Mouse (Mus musculus): ENCODE measurements around the gene Ror2. TPM values are rescaled to one million over a fixed set of nuclear protein-coding genes. Genes with fewer than 3 reads are reported as not detected.

Gene Ror2
- polyA plus RNA-seq, 1 experiment, result 0.65 TPM

DNA sequence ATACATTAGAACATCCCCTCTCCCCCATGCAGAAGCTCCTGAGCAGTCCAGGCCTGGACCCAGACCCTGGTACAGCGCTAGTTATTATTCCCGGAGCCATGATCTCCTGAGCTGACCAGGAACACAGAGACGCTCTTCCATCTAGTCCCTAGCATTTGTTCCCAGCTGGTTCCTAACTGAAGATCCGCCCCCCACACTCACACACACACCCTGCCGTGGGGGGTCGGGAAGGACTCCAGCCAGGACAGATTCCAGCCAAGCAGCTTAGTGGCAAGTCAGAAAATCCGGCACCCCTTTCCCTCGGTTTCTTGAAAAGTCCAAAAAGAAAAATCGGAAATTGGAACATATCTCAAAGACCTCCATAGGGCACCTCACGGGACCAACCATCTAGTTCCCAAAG, 48.5 kb downstream of the Ror2 start:
- Histone ChIP-seq H3K4me1 (replicated peaks; ENCODE audit: control insufficient read depth, insufficient read depth, low read length) (no peaks in the 10 kb centered on the region), H3K4me3 (ENCODE audit: control insufficient read depth, insufficient read depth, low read length) (no peak overlapping the region), H3K36me3 (ENCODE audit: control insufficient read depth, insufficient read depth, low read length) (no peaks in the 10 kb centered on the region), H3K27me3 (ENCODE audit: control insufficient read depth, insufficient read depth, low read length) (no peaks in the 10 kb centered on the region; the same call in 1 of the 2 replicates), H3K27ac (ENCODE audit: control insufficient read depth, insufficient read depth, low read length) (no peak overlapping the region)
- 81% methylated on average over 10 of the region's 10 CpGs for WGBS
- TF ChIP-seq CTCF (IDR thresholded peaks at IDR 0.05; ENCODE audit: borderline replicate concordance, control insufficient read depth, extremely low read depth, insufficient read depth, low read length, poor library complexity) (no peak), POLR2A (IDR thresholded peaks at IDR 0.05; ENCODE audit: control insufficient read depth, extremely low read depth, insufficient read depth, low read length, poor library complexity) (no peak)
- DNase-seq, result no peak

DNA sequence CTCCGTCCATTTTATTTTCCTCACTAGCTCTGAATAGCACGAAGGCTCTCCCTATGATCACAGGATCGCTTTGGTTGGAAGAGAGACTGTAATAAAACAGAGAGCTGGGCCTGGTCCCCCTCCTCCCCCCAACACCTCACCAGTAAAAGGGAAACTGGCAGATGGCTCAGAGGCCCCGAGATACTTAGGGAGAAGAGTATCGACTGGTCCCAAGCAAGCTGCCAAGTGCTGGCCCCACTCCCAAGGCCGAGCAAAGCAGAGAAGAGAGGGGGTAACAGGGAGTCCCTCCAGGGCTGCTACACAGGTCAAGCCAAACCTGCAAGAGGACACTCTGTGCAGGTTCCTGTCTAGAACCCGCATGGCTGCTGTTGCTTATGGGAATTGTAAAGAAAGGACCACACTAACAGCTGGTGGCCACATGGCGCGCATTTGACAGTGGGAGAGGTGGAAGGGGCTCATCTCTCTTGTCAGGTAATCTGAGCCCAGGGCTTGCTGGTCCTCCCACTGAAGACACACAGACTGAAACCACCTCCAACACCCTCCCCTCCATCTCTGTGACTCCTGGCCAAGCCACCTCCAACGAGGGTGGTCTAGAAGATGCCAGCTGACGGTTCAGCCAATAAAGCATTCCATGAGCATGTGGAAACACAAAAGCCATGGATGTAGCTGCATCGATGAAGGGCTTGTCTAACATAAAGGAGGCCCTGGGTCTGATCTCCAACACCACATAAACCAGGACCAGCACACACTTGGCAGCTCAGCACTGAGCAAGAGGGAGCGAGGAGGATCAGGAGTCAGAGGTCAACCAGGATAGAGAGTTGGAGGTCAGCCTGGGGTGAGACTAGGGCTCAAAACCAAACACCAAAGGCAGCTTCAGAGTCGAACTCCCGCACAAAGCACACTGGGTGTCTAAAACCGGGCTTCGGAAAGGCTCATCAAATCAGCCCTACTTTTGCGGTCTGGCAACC, 49.2 kb downstream of the Ror2 start:
- Histone ChIP-seq H3K27ac (ENCODE audit: control insufficient read depth, insufficient read depth, low read length) (no peak overlapping the region), H3K27me3 (ENCODE audit: control insufficient read depth, insufficient read depth, low read length) (no peaks in the 10 kb centered on the region; the same call in 1 of the 2 replicates), H3K36me3 (ENCODE audit: control insufficient read depth, insufficient read depth, low read length) (no peaks in the 10 kb centered on the region), H3K4me1 (replicated peaks; ENCODE audit: control insufficient read depth, insufficient read depth, low read length) (no peaks in the 10 kb centered on the region), H3K4me3 (ENCODE audit: control insufficient read depth, insufficient read depth, low read length) (no peak overlapping the region)
- TF ChIP-seq CTCF (IDR thresholded peaks at IDR 0.05; ENCODE audit: borderline replicate concordance, control insufficient read depth, extremely low read depth, insufficient read depth, low read length, poor library complexity), result no peak
- TF ChIP-seq POLR2A (IDR thresholded peaks at IDR 0.05; ENCODE audit: control insufficient read depth, extremely low read depth, insufficient read depth, low read length, poor library complexity), result no peak
- no peak for DNase-seq
- WGBS, result 66% methylated on average over 18 of the region's 18 CpGs

DNA sequence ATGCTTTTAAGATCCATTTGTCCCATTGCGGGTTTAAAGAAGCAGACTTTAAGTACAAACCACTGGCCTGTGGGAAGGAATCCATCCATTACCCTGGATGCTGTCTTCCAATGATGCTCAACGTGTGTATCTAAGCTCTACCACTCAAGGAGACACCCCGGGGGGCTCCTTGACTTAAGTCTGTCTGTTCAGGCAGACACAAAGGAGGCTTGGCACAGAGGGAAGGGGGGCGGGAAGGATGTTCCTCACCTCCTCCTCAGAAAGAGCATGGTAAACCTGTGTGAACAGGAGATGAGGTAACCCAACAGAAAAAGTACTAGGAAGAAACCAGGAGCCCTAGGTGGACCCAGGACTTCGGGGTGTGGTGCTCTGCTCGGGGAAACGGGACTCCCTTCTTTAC, 50.0 kb downstream of the Ror2 start:
- H3K4me1 ChIP-seq (replicated peaks; ENCODE audit: control insufficient read depth, insufficient read depth, low read length), result no peaks in the 10 kb centered on the region
- H3K27me3 ChIP-seq (ENCODE audit: control insufficient read depth, insufficient read depth, low read length), result no peaks in the 10 kb centered on the region; the same call in 1 of the 2 replicates
- no peak overlapping the region for H3K27ac ChIP-seq (ENCODE audit: control insufficient read depth, insufficient read depth, low read length)
- H3K36me3 ChIP-seq (ENCODE audit: control insufficient read depth, insufficient read depth, low read length), result no peaks in the 10 kb centered on the region
- no peak for TF ChIP-seq POLR2A (IDR thresholded peaks at IDR 0.05; ENCODE audit: control insufficient read depth, extremely low read depth, insufficient read depth, low read length, poor library complexity)
- TF ChIP-seq CTCF (IDR thresholded peaks at IDR 0.05; ENCODE audit: borderline replicate concordance, control insufficient read depth, extremely low read depth, insufficient read depth, low read length, poor library complexity), result no peak
- no peak overlapping the region for H3K4me3 ChIP-seq (ENCODE audit: control insufficient read depth, insufficient read depth, low read length)
- 53% methylated on average over 7 of the region's 7 CpGs for WGBS
- no peak for DNase-seq

DNA sequence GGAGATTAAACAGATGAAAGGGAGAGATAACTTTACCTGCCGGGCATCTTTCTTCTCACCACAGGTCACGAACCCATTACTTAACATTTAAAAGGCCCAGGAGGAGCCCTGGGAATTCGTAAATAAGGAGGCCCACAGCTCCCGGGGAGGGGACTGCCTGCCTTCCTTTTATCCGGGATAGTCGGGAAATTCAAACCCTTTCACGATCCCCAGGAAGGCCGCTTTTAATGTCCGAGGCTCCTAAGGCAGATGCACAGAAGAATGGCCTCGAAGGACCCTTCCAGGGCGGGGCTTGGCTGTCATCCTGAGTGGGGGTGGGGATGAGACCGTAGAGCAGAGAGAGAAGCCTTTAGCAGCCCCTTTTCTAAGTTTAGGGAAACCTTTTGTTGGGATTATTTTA, 51.1 kb downstream of the Ror2 start:
- H3K27ac ChIP-seq (ENCODE audit: control insufficient read depth, insufficient read depth, low read length), result no peak overlapping the region
- H3K27me3 ChIP-seq (ENCODE audit: control insufficient read depth, insufficient read depth, low read length), result no peaks in the 10 kb centered on the region; the same call in 1 of the 2 replicates
- H3K4me3 ChIP-seq (ENCODE audit: control insufficient read depth, insufficient read depth, low read length), result no peak overlapping the region
- WGBS, result 48% methylated on average over 12 of the region's 12 CpGs
- no peak for DNase-seq
- no peaks in the 10 kb centered on the region for H3K4me1 ChIP-seq (replicated peaks; ENCODE audit: control insufficient read depth, insufficient read depth, low read length)
- TF ChIP-seq CTCF (IDR thresholded peaks at IDR 0.05; ENCODE audit: borderline replicate concordance, control insufficient read depth, extremely low read depth, insufficient read depth, low read length, poor library complexity) (no peak), POLR2A (IDR thresholded peaks at IDR 0.05; ENCODE audit: control insufficient read depth, extremely low read depth, insufficient read depth, low read length, poor library complexity) (no peak)
- H3K36me3 ChIP-seq (ENCODE audit: control insufficient read depth, insufficient read depth, low read length), result no peaks in the 10 kb centered on the region

DNA sequence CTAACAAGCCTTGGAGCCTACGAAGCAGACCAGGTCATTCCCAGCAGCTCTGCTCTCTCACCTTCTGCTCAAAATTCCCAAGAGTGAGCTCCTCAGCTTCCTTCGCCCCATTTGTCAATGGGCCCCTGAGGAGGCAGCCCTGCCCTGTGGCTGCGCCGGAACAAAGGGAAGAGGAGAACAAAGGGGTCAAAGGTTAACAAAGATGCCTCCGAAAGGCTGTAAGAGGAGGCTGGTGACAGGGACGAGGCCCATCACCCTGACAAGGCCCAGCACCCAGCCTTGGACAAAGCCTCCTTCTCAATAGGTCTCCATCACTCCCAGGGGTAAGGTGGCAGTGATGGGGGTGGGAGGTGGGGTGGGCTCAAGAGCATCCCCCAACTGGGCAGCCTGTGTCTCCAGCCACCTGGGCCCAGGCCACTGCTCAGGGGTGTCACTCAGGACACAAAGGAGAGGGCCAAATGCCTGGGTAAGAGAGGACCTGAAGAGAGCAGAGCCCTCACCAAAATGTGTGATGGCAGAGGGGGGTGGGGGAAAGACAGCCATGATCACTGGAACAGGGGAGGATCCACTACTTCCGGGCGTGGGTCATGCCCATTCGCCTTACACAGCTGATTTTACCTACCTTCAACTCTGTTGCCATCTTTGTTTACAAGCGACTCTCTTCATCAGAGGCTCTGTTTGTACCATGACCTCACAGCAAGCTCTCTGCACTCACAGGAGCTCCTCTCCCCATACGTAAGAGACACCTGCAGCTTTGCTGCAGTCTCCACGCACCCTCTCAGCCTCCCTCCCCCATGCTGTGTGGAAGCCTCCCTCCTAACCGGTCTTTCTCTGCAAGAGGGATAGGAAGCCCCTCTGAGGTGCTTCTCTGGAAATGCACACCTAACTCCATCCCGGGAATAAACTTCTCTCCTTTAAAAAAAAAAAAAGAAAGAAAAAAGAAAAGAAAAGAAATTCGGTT, 51.8 kb downstream of the Ror2 start:
- Histone ChIP-seq H3K27ac (ENCODE audit: control insufficient read depth, insufficient read depth, low read length) (no peak overlapping the region), H3K4me3 (ENCODE audit: control insufficient read depth, insufficient read depth, low read length) (no peak overlapping the region), H3K4me1 (replicated peaks; ENCODE audit: control insufficient read depth, insufficient read depth, low read length) (no peaks in the 10 kb centered on the region), H3K36me3 (ENCODE audit: control insufficient read depth, insufficient read depth, low read length) (no peaks in the 10 kb centered on the region), H3K27me3 (ENCODE audit: control insufficient read depth, insufficient read depth, low read length) (no peaks in the 10 kb centered on the region; the same call in 1 of the 2 replicates)
- TF ChIP-seq CTCF (IDR thresholded peaks at IDR 0.05; ENCODE audit: borderline replicate concordance, control insufficient read depth, extremely low read depth, insufficient read depth, low read length, poor library complexity), result no peak
- TF ChIP-seq POLR2A (IDR thresholded peaks at IDR 0.05; ENCODE audit: control insufficient read depth, extremely low read depth, insufficient read depth, low read length, poor library complexity), result no peak
- 86% methylated on average over 15 of the region's 15 CpGs for WGBS
- DNase-seq, result no peak

DNA sequence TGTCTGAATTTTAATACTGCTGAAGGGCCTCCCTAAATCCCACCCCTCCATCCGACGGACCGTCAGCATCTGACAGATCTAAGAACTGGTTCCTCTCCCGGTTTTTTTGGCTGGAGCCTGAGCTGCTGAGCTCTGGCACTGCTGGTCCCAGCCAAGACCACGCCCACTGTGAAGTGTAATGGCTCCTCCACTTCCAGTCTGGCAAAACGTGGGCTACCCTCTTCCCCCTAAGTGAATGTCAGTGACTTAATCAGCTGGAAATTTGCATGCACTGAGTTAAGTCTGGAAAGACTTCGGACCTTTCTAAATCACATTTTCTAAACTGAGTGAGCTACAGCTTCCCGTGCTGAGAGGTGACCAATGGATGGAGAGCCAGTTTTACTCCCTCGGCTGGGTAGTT, 52.5 kb downstream of the Ror2 start:
- H3K4me3 ChIP-seq (ENCODE audit: control insufficient read depth, insufficient read depth, low read length), result no peak overlapping the region
- no peak for DNase-seq
- 63% methylated on average over 9 of the region's 9 CpGs for WGBS
- H3K4me1 ChIP-seq (replicated peaks; ENCODE audit: control insufficient read depth, insufficient read depth, low read length), result no peaks in the 10 kb centered on the region
- no peaks in the 10 kb centered on the region for H3K36me3 ChIP-seq (ENCODE audit: control insufficient read depth, insufficient read depth, low read length)
- no peaks in the 10 kb centered on the region; the same call in 1 of the 2 replicates for H3K27me3 ChIP-seq (ENCODE audit: control insufficient read depth, insufficient read depth, low read length)
- H3K27ac ChIP-seq (ENCODE audit: control insufficient read depth, insufficient read depth, low read length), result no peak overlapping the region
- TF ChIP-seq POLR2A (IDR thresholded peaks at IDR 0.05; ENCODE audit: control insufficient read depth, extremely low read depth, insufficient read depth, low read length, poor library complexity) (no peak), CTCF (IDR thresholded peaks at IDR 0.05; ENCODE audit: borderline replicate concordance, control insufficient read depth, extremely low read depth, insufficient read depth, low read length, poor library complexity) (no peak)

Data from thymus, adult 2 months (tissue).